Mouse (Mus musculus) cerebellum, adult 11-12 months (tissue): ENCODE measurements at regions not wholly inside any gene's neighbourhood (a gene's known extent, or its start where the extent isn't known, plus 50 kb on each side); places are given as distances from the start of the nearest gene placed in this dataset.

Source experiments
- DNase-seq: peaks from one replicate; pipeline ENCODE4 v3.0.0; 2022

- no peak for DNase-seq
Measured at GRCm38 (mm10) chr17:88910144-88910543, 118.4 kb upstream of the Lhcgr start.

DNA sequence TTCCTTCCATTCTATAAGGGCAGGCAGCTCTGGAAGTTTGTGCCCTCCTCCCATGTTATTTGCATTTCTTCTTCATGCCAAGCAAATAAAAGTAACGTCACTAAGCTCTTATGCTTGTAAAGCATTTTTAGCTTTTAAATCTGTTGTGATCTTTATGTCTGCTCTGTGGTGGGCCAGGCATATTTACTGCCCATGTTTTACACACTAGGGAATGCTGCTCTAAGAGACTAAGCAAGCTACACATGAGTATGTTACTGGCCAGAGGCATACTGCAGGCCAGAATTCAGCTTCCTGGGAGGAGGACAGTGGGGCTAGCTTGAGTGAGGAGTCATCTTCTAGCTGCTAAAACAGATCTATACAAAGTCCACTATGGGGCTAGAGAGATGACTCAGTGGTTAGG, 110.0 kb upstream of the Lhcgr start:
- no peak for DNase-seq

- no peak for DNase-seq
Measured at GRCm38 (mm10) chr17:88900904-88901303, 109.1 kb upstream of the Lhcgr start.

DNA sequence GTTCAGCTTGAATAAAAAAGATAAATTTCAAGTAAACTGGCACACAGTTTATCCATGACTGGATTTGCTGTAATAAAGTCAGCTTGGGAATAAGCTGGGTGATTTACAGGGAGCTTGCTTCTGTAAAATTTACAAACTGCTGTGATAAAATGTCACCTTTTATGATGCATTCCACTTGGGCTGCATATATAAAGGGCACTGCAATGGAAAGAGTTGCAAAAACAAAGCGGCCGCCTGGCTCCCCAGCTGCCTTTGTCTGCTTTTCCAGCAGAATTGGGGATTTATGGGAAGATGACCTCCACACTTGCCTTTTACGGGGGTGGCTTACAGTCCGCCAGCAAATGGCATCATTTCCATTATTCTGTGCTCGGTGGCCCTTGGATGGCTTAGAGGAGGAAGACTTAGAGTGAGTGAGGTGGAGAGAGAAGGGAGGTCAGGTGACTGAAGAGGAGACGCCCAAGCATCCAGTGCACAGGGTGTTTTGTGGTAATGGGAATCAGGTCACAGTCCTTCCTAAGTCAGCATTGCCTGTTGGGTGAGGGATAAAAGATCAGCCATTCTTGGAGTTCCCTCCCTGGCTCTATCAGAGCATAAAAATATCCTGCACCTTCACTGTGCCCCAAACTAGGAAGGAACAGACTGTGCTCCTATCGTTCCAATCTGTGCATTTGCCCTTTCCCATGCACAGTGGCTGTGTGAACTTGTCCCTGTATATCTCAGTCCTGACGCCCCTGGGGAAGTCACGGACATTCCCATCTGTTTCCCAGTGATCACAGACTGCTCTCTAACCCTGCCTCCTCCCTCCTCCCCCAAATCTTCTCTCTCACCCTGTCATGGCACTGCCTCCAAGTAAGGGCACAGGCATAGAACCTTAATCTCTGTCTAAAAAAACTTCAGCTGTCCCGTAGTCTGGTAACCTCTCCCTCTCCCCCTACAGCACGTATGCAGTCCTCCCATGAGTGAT, 107.2 kb upstream of the Lhcgr start:
- peak; percentile 7 for DNase-seq

GRCm38 (mm10) chr17:88893451-88893850, 101.7 kb upstream of the Lhcgr start:
- DNase-seq, result no peak

DNA sequence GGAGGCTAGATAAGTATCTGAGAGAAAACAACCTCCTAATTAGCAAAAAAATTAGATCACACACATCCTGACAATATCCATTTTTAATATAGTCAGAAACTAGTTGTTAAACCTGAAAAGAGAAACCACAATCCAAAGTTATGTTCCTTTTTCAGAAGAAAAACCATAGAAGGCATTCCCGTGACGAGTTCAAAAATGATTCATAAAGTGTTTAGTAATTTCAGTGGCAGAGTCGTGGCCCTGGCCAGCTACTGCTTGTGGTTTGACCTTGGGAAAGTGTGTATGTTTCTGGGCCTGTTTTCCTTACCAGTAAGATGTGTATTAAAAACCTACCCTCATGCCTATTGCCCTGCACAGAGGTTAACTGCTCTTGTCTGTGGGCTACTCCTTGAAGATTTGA, 93.7 kb upstream of the Lhcgr start:
- DNase-seq, result no peak

DNA sequence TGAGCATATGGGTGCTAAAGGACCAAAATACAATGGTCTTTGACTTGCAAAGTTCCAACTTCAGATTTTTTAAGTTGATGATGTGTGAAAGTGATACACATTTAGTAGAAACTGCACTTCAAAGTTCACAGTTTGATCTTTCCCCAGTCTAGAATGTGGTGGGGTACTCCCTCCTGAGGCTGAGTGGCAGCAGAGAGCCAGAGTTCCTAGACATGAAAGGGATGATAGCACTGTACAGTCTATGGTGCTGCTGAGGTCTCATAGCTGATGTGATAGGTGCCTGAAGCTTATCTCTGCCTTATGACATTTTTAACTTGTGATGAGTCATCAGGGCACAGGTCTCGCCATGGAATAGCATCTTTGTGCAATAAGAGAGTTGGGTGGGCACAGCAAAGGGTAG, 87.9 kb upstream of the Lhcgr start:
- DNase-seq, result no peak

- DNase-seq, result no peak
Measured at GRCm38 (mm10) chr17:88870342-88870985, 78.7 kb upstream of the Lhcgr start.

DNA sequence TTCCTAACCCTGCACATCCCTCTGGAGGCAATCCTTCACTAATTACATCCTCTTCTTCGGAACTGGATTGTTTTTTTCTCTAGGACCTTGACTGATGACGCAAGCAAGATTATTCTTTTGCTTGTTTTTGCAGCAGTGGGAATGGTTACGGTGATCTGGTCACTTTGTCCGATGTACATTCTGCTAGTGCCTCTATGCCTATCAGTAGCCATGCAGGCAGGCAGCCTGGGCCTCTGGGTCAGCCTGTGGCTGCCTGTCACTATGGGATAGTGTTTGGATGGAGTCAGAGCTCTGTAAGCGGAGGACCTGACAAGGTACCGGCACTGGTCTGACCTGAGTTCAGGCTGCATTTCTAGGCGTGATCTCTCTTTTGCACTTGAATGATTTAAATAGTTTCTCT, 72.8 kb upstream of the Lhcgr start:
- no peak for DNase-seq

GRCm38 (mm10) chr17:88864214-88864613, 72.4 kb upstream of the Lhcgr start:
- no peak for DNase-seq

- DNase-seq, result no peak
Measured at GRCm38 (mm10) chr17:88861128-88861527, 69.3 kb upstream of the Lhcgr start.

GRCm38 (mm10) chr17:88860576-88860975, 68.8 kb upstream of the Lhcgr start:
- peak; percentile 5 for DNase-seq

DNA sequence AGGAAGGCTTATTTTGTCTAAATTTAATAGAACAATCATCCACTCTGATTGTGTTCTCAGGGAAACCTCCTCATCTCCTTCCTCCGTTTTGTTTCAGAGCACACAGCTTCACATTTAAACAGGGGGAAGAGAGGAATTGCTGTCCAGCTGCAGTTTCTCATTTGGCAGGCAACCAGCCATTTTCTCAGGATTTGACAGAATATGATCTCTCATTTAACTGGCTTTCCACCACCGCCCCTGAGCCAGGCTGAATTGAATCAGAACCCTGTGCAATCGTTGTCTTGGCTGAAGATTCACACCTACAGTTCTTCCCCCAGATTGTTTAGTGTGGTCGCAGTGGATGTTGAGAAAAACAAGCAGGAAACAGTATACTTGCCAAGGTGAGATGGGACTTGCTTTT, 66.9 kb upstream of the Lhcgr start:
- no peak for DNase-seq

DNA sequence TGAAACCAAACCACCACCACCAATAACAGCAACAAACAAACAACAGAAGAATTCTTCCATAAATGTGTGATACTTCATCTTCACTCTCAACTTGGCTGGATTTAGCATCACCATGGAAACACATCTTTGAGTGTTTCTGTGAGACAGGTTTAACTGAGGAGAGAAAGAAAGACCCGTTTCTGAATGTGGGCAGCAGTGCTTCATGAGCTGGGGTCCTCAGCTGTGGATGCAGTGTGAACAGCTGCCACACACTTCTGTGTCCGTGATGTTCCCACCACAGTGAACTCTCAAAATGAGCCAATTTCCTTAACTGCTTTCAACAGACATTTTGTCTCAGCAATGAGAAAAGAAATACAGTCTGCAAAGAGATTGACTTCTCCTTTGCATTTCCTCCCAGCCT, 55.5 kb upstream of the Lhcgr start:
- DNase-seq, result no peak

DNA sequence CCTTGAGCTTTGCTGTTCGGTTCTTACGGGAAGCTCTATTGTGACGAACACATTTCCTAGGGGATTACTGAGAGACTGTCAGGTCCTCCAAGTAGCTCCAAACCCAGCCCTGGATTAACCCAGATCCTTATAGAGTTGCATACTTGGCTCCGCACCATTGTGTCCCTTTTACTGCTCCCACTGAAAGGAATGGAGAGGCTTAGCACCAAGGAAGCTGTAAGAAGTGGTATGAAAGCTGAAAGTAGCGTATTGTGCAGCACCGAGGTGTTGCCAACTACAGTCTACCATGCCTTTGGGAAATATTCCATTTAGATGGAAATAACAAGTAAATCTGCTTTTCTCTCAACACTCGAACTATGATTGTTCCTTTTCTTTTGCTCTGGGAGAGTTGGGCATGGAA, 53.5 kb upstream of the Lhcgr start:
- no peak for DNase-seq
